Mouse (Mus musculus): ENCODE results near the gene Kif15.

Gene Kif15

GRCm38 (mm10) chr9:122950643-122951475 lies at the start of gene Kif15, which contains the start of gene 1110059G10Rik:
Kif15 (plus strand) TSS chr9:122951046.
1110059G10Rik (minus strand) TSS chr9:122951000.
- in situ Hi-C loops (cut with MboI, MseI): loop anchor here (5.0 kb wide), 1 partner anchor 214 kb away; no protein-coding TSS in a partner anchor

- in situ Hi-C loops (cut with MboI, MseI): no loop called here
Observed at GRCm38 (mm10) chr9:122901047-122901446, 49.8 kb upstream of the Kif15 start.

- in situ Hi-C loops (cut with MboI, MseI): no loop called here
Observed at GRCm38 (mm10) chr9:122902717-122903535, 47.9 kb upstream of the Kif15 start.

DNA sequence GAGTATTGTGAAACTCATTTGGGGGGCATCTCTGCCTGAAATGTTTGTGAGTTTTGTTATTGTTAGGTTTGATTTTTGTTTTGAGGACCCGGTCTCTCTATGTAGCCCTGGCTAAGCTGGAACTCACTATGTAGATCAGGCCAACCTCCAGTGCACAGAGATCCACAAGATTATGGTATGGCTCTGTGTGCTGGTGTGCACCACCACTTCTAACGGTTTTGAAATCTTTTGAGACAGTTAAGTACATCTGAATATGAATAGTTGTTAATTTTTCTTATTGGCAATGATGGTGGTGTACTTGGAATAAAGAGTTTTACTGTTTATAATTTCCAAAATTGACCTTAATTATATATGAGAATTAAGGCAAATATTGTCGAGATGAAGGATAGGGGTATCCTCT lies 28.4 kb upstream of the Kif15 start:
- in situ Hi-C loops (cut with MboI, MseI): no loop called here

GRCm38 (mm10) chr9:122922936-122923381 lies 27.9 kb upstream of the Kif15 start, which contains the start of gene Zfp105:
Zfp105 (plus strand) TSS chr9:122923072.
- in situ Hi-C loops (cut with MboI, MseI): no loop called here

- in situ Hi-C loops (cut with MboI, MseI): no loop called here
Observed at GRCm38 (mm10) chr9:122928915-122929314, 21.9 kb upstream of the Kif15 start.

- in situ Hi-C loops (cut with MboI, MseI): no loop called here
Observed at GRCm38 (mm10) chr9:122998406-122999192, 47.8 kb downstream of the Kif15 start.

DNA sequence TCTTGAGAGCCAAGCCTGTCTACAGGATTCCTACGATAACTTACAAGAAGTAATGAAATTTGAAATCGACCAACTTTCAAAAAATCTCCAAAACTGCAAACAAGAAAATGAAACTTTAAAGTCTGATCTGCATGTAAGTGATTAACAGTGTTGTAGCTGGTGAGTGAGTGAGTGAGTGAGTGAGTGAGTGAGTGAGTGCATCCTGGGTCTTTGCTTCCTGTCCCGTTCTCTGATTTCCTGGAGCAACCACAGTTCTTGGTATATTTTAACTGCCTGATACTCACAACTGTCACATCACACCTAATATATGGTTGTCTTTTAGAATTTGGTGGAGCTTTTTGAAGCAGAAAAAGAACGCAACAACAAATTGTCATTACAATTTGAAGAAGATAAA lies 48.3 kb downstream of the Kif15 start:
- in situ Hi-C loops (cut with MboI, MseI): no loop called here

- in situ Hi-C loops (cut with MboI, MseI): loop anchor here (25.0 kb wide), 1 partner anchor 1267 kb away; no protein-coding TSS in a partner anchor
Observed at GRCm38 (mm10) chr9:123004718-123005117, 53.9 kb downstream of the Kif15 start.

DNA sequence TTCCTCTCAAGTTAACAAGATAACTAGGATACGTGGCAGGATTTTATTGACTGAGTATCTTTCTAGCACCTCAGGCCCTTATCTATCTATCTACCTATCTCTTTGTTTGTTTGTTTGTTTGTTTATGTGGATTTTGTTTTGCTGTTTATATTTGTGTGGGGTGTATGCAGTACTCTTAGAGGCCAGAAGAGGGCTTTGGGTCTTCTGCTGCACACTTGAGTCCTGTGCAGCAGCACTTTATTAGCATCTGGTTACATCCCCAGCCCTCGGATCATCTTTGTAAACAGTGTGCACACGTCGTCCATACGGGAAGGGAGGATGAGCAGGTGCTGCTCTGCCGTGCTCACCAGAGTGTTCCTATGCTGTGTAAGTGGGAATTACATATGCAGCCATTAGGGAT lies 55.2 kb downstream of the Kif15 start:
- in situ Hi-C loops (cut with MboI, MseI): loop anchor here (25.0 kb wide), 1 partner anchor 1269 kb away; no protein-coding TSS in a partner anchor

DNA sequence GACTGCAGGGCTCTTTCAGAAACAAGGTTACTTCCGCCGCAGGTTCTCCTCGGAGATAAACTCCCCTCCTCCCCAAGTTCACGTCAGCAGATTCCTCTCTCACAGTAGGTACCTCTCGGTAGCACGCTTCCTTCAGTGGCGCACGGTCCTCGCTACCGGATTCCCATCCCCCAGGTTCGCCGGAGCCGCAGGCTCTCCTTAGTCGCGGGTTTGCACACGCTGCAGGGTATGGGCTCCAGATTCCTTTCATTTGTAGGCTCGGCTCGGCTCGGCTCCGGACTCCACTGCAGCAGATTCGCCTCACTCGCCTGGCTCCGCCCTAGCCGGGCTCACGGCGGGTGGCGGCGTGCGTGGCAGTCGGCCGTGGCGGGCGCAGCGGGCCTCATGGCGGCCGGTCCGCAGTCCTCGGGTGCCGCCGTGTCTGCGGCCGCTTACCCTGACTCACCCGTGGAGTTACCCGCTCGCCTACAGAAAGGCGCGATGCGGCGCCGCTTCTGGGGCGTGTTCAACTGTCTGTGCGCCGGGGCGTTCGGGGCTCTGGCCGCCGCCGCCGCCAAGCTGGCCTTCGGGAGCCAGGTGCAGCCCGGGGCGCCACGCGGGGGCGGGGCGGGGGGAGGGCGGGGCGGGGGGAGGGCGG lies 70.3 kb downstream of the Kif15 start, which contains the start of gene Tmem42:
Gene Tmem42, plus strand, starts transcription at position 332 of the 637 bp plus-strand sequence.
- in situ Hi-C loops (cut with MboI, MseI): loop anchor here (25.0 kb wide), 1 partner anchor 1284 kb away; no protein-coding TSS in a partner anchor

DNA sequence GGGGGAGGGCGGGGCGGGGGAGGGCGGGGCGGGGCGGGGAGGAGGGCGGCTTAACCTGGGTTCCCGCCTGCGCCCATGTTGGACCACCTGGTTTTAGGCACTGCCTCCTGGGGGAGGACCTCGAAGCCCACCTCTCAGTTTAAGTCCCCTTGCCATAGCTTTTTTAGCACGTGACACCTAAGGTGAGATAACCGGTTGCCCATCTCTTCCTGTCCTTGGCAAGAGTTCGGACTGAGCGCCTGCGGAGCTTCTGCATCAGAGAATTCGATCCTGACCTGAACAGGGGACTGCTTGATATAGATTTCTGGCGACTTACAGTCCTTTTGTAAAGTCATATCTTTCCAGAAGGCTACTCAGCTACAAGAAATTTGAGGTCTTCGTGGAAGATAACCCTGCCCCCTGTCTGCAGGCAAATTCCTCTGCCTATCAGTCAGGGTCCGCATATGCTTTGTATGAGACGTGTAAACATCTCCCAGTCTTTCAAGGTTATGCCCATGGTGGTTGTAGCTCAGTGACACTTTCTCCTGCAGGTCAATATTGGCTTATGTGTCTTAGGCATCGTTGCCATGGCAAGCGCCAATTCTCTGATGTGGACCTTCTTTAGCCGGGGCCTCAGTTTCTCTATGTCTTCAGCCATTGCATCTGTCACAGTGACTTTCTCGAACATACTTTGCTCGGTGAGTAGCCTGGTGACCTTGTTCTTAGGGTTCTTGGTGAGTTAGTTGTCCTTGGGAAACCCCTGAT lies 71.0 kb downstream of the Kif15 start:
- in situ Hi-C loops (cut with MboI, MseI): loop anchor here (25.0 kb wide), 1 partner anchor 1285 kb away; no protein-coding TSS in a partner anchor

- in situ Hi-C loops (cut with MboI, MseI): loop anchor here (25.0 kb wide), 1 partner anchor 1287 kb away; no protein-coding TSS in a partner anchor
Observed at GRCm38 (mm10) chr9:123024201-123024600, 73.4 kb downstream of the Kif15 start.

GRCm38 (mm10) chr9:123031496-123032246 lies 80.8 kb downstream of the Kif15 start:
- in situ Hi-C loops (cut with MboI, MseI): no loop called here

DNA sequence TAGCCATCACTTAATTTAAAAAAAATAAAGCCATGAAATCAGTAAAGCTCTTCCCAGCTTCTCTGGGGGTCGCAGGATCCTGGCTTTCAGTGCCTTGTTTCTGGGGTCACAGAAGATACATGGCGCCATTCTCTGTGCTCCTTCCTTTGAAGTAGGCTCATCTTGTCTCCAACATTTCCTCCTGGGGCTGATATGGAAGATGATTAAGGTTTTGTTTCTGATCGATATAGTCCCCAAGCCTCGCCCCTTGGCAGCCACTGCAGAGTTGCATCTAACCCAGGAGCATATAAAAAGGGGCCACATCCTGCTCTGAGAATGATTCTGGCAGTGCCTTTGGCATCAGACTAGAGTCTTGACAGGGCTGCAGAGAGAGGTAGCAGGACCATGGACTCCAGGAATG lies 83.6 kb downstream of the Kif15 start, which contains the start of gene Tgm4:
Gene Tgm4, plus strand, starts transcription at position 301 of the 400 bp plus-strand sequence.
- in situ Hi-C loops (cut with MboI, MseI): no loop called here

DNA sequence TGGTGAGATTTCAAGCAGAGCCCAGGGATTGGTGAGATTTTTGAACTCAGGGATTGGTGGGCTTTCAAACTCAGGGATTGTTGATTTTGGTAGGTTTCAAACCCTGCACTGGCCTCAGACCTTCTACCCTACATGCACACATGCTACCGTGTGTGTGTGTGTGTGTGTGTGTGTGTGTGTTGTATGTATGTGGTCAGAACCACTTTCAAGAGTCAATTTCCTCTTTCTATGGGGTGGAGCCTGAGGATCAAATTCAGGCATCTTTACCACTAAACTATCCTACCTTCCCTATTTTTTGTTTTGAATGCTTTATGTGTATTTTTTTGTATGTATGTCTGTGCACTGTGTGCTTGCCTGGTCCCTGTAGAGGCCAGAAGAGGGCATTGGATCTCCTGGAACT lies 96.8 kb downstream of the Kif15 start:
- in situ Hi-C loops (cut with MboI, MseI): no loop called here

GRCm38 (mm10) chr9:123058724-123059292 lies 108.0 kb downstream of the Kif15 start:
- in situ Hi-C loops (cut with MboI, MseI): no loop called here

DNA sequence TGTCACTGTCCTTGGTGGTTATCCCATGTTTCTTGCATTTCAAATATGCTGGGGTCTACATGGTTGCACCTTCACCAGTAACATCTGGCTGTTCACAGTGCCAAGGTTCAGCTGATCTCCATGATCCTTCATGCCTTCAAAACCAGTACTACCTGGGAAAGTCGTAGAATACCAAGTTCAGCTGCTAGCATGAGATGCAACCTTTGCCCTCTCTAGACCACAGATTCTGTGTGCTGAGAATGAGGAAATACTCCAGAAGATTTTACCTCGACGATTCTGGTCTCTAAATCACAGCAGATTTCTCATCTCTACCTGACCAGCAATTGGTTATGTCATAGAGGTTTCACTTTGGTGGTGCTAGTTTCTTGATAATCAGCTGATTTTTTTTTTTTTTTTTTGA lies 109.3 kb downstream of the Kif15 start:
- in situ Hi-C loops (cut with MboI, MseI): no loop called here

Data from T-helper 1 cell (primary cell).